Mouse (Mus musculus): Measurements from ENCODE around the gene Eda2r.

The Eda2r gene

GRCm38 (mm10) chrX:97377065-97377421 is at the start of gene Eda2r:
Gene Eda2r, minus strand, starts transcription at chrX:97377216.
- no peak for DNase-seq (ENCODE audit: low read depth, low spot score)

GRCm38 (mm10) chrX:97397872-97398271 is 20.9 kb upstream of the Eda2r start:
- no peak for DNase-seq (ENCODE audit: low read depth, low spot score)

DNA sequence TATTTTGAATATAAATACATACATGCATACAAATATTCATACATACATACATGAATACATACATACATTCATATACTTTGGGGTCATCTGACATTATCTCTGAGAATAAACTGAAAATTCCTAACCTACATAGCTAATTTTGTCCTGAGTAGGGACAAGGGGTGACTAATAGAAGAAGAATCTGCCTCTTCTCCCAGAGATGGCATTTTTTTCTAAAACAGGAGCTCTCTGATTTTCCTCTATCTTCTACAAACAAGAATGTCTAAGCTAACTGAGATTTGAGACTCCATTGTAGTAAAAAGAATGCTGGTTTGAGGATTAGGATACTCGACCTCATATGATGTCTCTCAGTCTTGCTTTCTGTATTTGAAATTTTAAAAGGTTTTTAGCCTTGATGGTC is 1.1 kb upstream of the Eda2r start:
- no peak for DNase-seq (ENCODE audit: low read depth, low spot score)

GRCm38 (mm10) chrX:97376321-97377064 is 523 bp downstream of the Eda2r start:
- DNase-seq (ENCODE audit: low read depth, low spot score), result no peak

DNA sequence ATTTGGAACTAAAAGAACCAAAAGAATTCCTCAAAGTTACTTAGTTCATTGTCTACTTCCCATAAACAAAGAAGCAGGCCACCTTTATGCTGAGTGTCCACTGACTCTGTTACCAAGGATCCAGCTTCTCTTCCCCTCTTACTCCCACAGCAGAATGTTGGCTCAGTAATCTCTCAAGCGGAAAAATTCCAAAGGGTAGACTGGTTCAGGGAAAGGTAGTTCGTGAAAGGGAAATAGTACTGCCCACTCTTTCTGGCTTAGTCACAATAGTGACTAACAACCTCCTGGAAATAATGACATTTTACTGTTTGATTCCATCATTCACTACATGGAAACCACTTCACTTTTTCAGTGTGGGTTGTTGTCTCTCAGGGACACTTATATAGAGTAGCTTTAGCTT is 4.2 kb downstream of the Eda2r start:
- no peak for DNase-seq (ENCODE audit: low read depth, low spot score)

DNA sequence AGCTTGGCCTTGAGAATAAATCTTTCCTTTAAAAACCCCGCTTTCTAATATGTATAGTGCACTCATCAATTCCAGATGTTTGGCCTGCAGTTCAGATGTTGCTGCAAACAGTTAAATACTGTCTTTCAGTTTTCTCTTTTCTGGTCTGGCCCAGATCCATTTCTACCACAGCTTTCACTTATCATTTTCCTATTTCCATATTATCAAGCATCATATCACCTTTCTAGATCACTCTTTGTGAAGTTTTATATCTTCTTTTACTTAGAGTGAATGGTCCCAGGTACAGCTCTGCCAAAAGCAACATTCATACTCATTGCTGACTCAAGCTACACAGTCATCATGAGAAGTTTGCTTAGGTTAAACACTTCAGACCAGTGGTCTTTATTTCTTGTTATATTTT is 7.8 kb downstream of the Eda2r start:
- DNase-seq (ENCODE audit: low read depth, low spot score), result no peak

DNA sequence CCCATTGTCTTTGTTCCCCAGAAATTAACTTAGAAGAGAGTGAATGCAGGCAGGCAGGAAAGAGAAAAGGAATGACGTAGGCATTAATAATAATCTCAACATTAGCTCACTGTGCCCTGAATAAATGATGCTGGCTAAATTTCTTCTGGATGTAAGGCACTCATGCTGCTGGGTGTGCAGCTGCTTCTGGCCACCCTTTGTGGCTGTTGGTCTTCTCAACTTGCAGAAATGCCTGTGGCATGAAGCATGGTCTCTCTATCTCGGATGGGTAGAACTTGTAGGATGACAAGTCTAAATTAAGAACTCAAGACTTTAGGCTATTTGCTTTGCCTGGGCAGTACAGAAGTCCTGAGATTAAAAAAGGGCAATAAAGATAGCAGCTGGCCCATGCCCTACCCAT is 8.3 kb downstream of the Eda2r start:
- DNase-seq (ENCODE audit: low read depth, low spot score), result no peak

- DNase-seq (ENCODE audit: low read depth, low spot score), result no peak
These were observed 16.1 kb downstream of the Eda2r start for GRCm38 (mm10) chrX:97360919-97361318.

- no peak for DNase-seq (ENCODE audit: low read depth, low spot score)
These were observed 49.1 kb downstream of the Eda2r start for GRCm38 (mm10) chrX:97327891-97328290.
